Mouse (Mus musculus): Measurements from ENCODE around the gene Zbtb3. TPM values are rescaled to one million over a fixed set of nuclear protein-coding genes. Genes with fewer than 3 reads are reported as not detected.

Zbtb3 gene
- 6.6 and 7.9 TPM in 2 replicates for polyA plus RNA-seq (2016; fragmentation: Nextera tagmentation; extraction: Ambion mirVana)

DNA sequence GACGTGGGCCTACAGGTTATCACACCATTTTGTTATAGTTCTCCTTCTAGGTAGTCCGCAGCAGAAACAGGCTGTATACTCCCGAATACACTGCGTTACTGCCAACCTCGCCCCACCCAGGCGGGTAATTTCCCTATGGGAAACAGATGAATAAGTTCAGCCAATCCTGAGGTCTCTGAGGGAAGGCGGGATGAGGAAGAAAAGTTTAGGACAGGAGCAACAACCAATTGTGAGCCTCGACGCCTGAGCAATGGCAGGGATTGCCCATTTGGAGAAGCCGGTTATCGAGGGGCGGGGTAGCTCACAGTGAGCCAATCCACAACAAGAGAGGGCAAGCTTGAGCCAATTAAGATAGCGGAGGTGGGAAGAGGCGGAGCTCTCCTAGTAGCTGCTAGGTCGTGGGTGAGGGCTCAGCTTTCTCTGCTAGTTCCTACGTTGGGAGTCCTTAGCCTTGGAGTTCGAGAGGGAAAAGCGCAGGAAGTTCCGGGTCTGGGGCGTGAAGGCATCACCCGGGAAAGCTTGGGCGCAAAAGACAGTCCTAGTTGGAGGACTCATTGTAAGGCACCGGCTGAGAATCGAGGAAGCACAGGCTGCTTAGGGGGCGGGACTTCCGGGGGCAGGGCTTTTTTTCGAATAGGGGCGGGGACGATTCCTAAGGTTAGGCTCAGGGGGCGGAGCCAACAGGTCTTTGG, at the start of gene Zbtb3:
Gene Zbtb3 (plus strand): TSS at position 426 of the 692 bp plus-strand sequence.
- peak within 1 kb of the TSS; percentile 61 for H3K4me3 ChIP-seq (replicated peaks)
- ATAC-seq (ENCODE audit: low FRiP score): peak; percentile 98
- under 1% methylated on average over 30 of the region's 30 CpGs for WGBS

DNA sequence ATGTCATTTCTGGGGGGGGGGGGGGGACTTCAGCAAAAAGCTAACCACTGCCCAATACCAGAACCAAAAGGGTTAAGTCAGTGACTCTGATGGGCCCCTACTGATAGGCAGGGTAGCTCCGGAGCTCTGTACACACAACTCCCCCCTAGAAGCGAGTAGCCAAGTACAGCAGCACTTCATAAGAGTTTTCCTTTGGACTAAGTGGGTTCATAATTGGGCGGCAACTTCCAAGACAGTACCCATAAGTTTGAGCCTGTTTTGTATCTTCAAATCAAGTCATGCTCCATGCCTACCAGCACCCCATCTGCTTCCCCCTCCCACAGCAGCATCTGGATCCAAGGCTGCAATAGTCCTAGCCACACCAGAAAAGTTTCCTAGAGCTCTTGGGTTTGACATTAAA, 46.7 kb upstream of the Zbtb3 start:
- ATAC-seq (ENCODE audit: low FRiP score): no peak
- no peak overlapping the region for H3K9ac ChIP-seq
- H3K4me1 ChIP-seq: peaks cover 25% of the 10 kb centered on the region
- peaks cover 35% of the 10 kb centered on the region for H3K36me3 ChIP-seq (replicated peaks)
- H3K4me2 ChIP-seq: peak overlapping the region; percentile 68; the same call in 1 of the 2 replicates
- H3K27ac ChIP-seq: no peak overlapping the region
- no peaks in the 10 kb centered on the region for H3K27me3 ChIP-seq
- WGBS: 85% methylated on average over 3 of the region's 3 CpGs
- H3K9me3 ChIP-seq: no peaks in the 10 kb centered on the region
- no peak overlapping the region for H3K4me3 ChIP-seq (replicated peaks)

More for the DNA sequence above, at the start of gene Zbtb3:
- H3K4me1 ChIP-seq: peaks cover 25% of the 10 kb centered on the region
- H3K9me3 ChIP-seq: no peaks in the 10 kb centered on the region
- H3K9ac ChIP-seq: peak within 1 kb of the TSS; percentile 58
- no peaks in the 10 kb centered on the region for H3K27me3 ChIP-seq
- H3K4me2 ChIP-seq: peak within 1 kb of the TSS; percentile 65
- H3K36me3 ChIP-seq (replicated peaks): peaks cover 33% of the 10 kb centered on the region
- peak within 1 kb of the TSS; percentile 90 for H3K27ac ChIP-seq

DNA sequence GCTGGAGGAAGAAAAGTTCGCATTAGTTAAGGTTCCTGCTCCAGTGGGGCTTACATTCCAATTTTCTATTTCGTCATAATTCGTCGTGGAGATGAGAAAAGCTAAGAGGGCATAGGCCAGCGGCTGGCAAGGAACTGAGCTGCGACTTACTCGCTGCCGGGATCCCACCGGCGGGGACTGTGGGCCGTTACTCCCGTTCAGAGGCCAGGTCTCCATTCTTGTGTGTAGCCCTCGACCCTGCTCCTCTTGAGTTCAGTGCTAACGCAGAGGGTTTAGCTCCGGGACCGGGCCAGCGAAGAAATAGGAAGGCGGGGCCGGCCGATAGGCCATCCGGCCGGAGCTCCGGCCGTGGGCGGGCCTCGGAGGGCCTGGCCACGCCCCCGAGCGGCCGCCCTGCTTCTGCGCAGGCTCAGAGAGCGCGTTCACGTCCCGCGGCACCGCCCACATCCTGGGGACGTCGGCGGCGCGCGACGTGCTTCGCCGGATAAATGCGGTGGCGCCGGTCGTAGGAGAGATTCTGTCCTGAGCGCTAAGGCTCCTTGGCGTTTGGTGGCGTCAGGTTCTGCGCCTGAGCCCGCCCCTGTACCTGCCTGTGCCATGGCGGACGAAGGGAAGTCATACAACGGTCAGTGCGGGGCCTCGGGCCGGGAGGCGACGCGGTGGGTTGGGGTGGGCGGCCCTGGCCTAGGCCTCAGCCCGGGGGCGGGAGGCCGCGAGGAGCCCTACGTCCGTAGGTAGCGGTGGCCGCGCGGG, 45.5 kb upstream of the Zbtb3 start, which contains the start of gene Nxf1:
Gene Nxf1 (plus strand): TSS at position 439 of the 753 bp plus-strand sequence.
- WGBS: under 1% methylated on average over 72 of the region's 75 CpGs
- ATAC-seq (ENCODE audit: low FRiP score): peak; percentile 96
- no peaks in the 10 kb centered on the region for H3K9me3 ChIP-seq
- H3K27me3 ChIP-seq: no peaks in the 10 kb centered on the region
- peak within 1 kb of the TSS; percentile 83 for H3K4me3 ChIP-seq (replicated peaks)
- peak within 1 kb of the TSS; percentile 96 for H3K9ac ChIP-seq
- H3K4me2 ChIP-seq: peak within 1 kb of the TSS; percentile 68
- H3K36me3 ChIP-seq (replicated peaks): peaks cover 25% of the 10 kb centered on the region
- peak within 1 kb of the TSS; percentile 88 for H3K27ac ChIP-seq
- peaks cover 25% of the 10 kb centered on the region for H3K4me1 ChIP-seq

DNA sequence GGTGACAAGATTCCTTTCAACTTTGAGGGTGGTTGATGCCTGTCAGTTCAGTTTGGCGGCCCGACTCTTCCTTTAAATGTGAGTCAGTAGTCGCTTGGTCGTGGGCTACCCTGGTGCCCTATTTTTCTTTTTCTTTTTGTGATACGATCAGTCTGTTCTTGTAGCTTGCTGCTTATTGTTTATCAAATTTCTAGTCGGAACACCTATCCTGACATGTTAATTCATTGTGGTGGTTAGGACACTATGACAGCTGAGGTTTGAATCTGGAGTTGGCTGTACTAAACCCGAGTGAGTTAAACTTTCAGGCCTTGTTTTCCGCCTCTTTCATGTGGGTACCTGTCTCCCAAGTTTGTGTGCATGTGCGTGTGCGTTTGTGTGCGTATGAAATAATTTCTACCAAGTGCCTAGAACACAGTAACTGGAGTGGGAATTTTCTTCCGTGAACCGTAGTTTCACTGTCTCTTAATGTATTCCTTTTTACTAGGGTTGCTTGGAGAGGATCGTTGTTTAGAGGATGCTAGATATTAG, 44.8 kb upstream of the Zbtb3 start:
- peak overlapping the region; percentile 88 for H3K27ac ChIP-seq
- peak overlapping the region; percentile 96 for H3K9ac ChIP-seq
- H3K36me3 ChIP-seq (replicated peaks): peaks cover 22% of the 10 kb centered on the region
- peak overlapping the region; percentile 68 for H3K4me2 ChIP-seq
- H3K4me3 ChIP-seq (replicated peaks): peak overlapping the region; percentile 83
- H3K4me1 ChIP-seq: peaks cover 25% of the 10 kb centered on the region
- WGBS: 8% methylated on average over 14 of the region's 14 CpGs
- no peaks in the 10 kb centered on the region for H3K27me3 ChIP-seq
- no peaks in the 10 kb centered on the region for H3K9me3 ChIP-seq
- ATAC-seq (ENCODE audit: low FRiP score): no peak

DNA sequence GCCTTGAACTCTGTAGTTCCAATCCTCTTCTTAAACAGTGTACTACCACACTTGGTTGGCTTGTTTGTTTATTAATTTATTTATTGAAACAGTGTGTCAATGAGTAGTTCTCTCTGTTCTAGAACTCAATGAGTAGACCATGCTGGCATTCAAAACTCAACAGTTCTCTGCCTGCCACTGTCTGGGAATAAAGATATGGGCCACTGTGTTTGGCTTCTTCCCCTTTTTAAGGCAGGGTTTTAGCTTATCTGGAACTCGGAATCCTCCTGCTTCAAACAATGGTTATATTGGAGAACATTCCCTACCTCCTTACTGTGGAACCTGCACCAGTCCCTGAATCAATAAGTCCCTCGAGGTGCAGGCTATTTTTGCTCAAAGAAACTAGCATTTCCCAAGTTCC, 43.5 kb upstream of the Zbtb3 start:
- H3K9me3 ChIP-seq: no peaks in the 10 kb centered on the region
- ATAC-seq (ENCODE audit: low FRiP score): no peak
- H3K27ac ChIP-seq: no peak overlapping the region
- peaks cover 33% of the 10 kb centered on the region for H3K36me3 ChIP-seq (replicated peaks)
- peaks cover 25% of the 10 kb centered on the region for H3K4me1 ChIP-seq
- H3K27me3 ChIP-seq: no peaks in the 10 kb centered on the region
- H3K4me2 ChIP-seq: no peak overlapping the region
- H3K4me3 ChIP-seq (replicated peaks): no peak overlapping the region
- H3K9ac ChIP-seq: no peak overlapping the region
- 93% methylated on average over 2 of the region's 2 CpGs for WGBS

DNA sequence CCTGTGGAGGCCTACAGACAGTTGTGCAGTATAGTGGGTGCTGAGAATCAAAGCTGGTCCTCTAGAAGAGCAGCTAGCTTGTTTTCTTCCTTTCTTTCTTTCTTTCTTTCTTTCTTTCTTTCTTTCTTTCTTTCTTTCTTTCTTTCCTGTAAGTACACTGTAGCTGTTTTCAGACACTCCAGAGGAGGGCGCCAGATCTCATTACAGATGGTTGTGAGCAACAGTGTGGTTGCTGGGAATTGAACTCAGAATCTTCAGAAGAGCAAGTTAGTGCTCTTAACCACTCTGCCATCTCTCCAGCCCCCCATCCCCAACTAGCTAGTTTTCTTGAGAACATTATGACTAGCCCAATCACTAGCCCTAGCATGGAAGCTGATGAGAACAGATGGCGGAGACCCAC, 41.6 kb upstream of the Zbtb3 start:
- Histone ChIP-seq H3K9ac (no peak overlapping the region), H3K4me3 (replicated peaks) (no peak overlapping the region), H3K36me3 (replicated peaks) (peaks cover 37% of the 10 kb centered on the region), H3K27me3 (no peaks in the 10 kb centered on the region), H3K9me3 (peaks cover 6% of the 10 kb centered on the region; the same call in 1 of the 2 replicates), H3K4me2 (no peak overlapping the region), H3K4me1 (peaks cover 23% of the 10 kb centered on the region), H3K27ac (no peak overlapping the region)
- WGBS: 95% methylated on average over 2 of the region's 2 CpGs
- ATAC-seq (ENCODE audit: low FRiP score): no peak

DNA sequence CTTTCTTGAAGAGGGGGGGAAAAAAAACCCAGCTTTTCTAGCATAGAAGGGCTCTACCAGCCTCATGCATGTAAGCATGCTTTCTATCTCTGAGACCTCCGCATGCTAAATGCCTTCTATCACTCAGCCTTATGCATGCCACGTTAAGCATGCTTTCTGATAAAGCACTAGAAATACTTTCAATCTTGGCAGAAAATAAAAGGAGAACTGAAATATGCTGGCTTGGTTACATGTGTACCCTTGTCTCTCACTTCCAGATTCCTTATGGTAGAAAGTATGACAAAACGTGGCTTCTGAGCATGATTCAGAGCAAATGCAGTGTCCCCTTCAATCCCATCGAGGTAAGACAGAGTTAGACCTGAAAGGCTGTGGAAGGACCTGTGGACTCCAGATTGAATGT, 39.1 kb upstream of the Zbtb3 start:
- Histone ChIP-seq H3K4me1 (peaks cover 8% of the 10 kb centered on the region), H3K27me3 (no peaks in the 10 kb centered on the region), H3K9me3 (peaks cover 7% of the 10 kb centered on the region; the same call in 1 of the 2 replicates), H3K9ac (no peak overlapping the region), H3K4me2 (no peak overlapping the region), H3K4me3 (replicated peaks) (no peak overlapping the region), H3K27ac (no peak overlapping the region), H3K36me3 (replicated peaks) (peaks cover 62% of the 10 kb centered on the region)
- 91% methylated on average over 4 of the region's 4 CpGs for WGBS
- no peak for ATAC-seq (ENCODE audit: low FRiP score)

DNA sequence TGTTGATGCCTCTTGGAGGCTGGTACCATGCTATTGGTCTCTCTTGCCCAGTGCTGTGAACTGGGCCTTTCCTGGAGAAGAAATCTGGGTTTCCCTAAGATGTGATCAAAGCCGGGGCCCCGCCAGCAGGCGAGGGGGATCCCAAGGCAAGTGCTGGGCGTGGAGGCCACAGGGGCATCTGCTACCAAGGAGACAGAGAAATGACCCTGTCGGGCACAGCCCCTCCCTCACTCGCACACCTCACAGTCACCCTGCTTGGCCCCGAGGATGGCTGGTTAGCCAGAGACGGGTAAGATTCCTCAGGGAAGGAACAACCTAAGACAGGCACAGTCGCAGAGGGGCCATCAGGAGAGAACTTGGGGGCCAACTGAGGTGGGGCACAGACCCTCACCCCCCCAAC, 36.8 kb upstream of the Zbtb3 start:
- Histone ChIP-seq H3K9me3 (peaks cover 7% of the 10 kb centered on the region; the same call in 1 of the 2 replicates), H3K4me2 (no peak overlapping the region), H3K36me3 (replicated peaks) (peaks cover 82% of the 10 kb centered on the region), H3K4me1 (0 out of 2 replicates have a peak, but pooled peaks cover 1% of the 10 kb centered on the region), H3K4me3 (replicated peaks) (no peak overlapping the region), H3K27me3 (no peaks in the 10 kb centered on the region), H3K27ac (no peak overlapping the region), H3K9ac (no peak overlapping the region)
- WGBS: over 99% methylated on average over 9 of the region's 9 CpGs
- no peak for ATAC-seq (ENCODE audit: low FRiP score)

DNA sequence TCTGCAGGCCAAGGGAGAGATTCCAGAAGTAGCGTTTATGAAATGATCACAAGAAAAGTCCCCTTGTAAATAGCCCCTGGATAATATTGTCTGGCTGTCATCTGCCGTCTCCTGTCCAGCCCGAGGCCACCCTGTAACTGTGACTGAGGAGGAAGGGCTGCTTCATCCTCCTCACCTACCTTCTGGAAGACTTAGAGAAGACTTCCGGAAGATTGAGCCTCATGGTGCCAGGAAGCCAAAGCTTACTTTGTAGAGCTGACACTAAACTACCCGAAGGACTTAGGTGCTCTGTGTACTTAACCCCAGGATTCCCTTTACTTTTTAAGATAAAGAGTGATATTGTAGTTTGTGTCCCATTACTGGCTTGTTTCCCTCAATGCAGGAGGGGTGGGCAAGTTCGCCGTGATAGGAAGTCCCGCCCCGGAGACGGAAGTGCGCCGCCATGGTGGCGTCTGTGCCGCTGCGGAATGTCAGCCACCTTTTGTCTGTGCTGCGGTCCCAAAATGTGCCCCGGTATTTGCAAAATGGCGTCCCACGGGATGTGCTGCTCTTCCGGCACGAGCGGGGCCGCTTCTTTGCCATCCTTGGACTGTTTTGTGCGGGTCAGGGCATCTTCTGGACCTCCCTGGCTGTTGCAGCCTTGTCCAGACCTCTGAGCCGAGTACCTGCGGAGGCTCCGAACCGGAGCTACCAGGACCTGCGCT, 31.6 kb upstream of the Zbtb3 start, which contains the start of gene Tmem223:
Gene Tmem223 (plus strand): TSS at position 430 of the 704 bp plus-strand sequence.
- Histone ChIP-seq H3K27ac (peak within 1 kb of the TSS; percentile 93), H3K4me2 (peak within 1 kb of the TSS; percentile 70), H3K9ac (peak within 1 kb of the TSS; percentile 93), H3K36me3 (replicated peaks) (peaks cover 65% of the 10 kb centered on the region), H3K27me3 (no peaks in the 10 kb centered on the region), H3K4me3 (replicated peaks) (peak within 1 kb of the TSS; percentile 77), H3K9me3 (peaks cover 2% of the 10 kb centered on the region; the same call in 1 of the 2 replicates), H3K4me1 (peaks cover 33% of the 10 kb centered on the region)
- WGBS: 19% methylated on average over 29 of the region's 29 CpGs
- ATAC-seq (ENCODE audit: low FRiP score): peak; percentile 63

DNA sequence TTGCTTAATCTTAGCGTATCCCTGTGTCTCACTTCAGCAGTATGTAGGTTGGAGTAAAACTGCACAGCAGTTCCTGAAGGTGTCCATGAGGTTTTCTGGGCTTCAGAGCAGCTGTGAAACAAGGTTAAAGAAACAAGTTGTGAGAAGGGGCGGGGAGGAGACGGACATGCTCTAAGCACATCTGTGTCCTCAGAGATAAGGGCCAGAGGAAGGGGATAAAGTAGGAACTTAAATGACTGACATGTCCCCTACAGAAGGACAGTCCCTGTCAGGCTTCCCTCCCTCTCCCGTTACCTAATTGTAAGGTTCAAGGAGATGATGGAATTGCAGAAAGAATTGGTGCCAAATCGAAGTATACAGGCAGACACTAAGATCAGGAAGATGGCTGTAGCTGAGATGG, 29.4 kb upstream of the Zbtb3 start:
- peaks cover 44% of the 10 kb centered on the region for H3K36me3 ChIP-seq (replicated peaks)
- ATAC-seq (ENCODE audit: low FRiP score): no peak

DNA sequence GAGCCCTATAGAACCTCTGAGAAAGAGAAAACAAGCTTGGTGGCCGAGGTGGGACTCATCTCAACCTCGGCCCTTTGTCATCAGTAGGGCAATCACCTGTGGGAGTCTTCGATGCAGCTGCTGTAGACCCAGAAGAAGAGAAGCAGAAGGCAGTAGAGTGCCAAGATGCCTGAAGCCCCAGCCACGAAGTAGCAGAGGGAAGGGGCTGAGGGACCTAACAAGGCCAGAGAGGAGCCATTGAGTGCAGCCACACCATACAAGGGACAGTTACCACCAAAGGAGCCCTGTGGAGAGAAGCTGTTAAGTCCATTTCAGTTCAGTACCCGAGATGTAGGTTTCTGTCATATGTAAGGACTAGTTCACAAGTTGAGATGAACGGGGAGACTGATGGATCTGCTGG, 28.9 kb upstream of the Zbtb3 start:
- Histone ChIP-seq H3K4me3 (replicated peaks) (peak overlapping the region; percentile 77), H3K9me3 (no peaks in the 10 kb centered on the region), H3K4me1 (peaks cover 34% of the 10 kb centered on the region), H3K27ac (0 out of 2 replicates have a peak overlapping the region, but pooled peaks have one; percentile 19), H3K36me3 (replicated peaks) (peaks cover 44% of the 10 kb centered on the region), H3K4me2 (peak overlapping the region; percentile 98), H3K9ac (peak overlapping the region; percentile 92; the same call in 1 of the 2 replicates), H3K27me3 (no peaks in the 10 kb centered on the region)
- 66% methylated on average over 6 of the region's 6 CpGs for WGBS
- no peak for ATAC-seq (ENCODE audit: low FRiP score)

More for the DNA sequence above, 29.4 kb upstream of the Zbtb3 start:
- H3K9me3 ChIP-seq: no peaks in the 10 kb centered on the region
- 0 out of 2 replicates have a peak overlapping the region, but pooled peaks have one; percentile 77 for H3K4me3 ChIP-seq (replicated peaks)
- H3K27ac ChIP-seq: peak overlapping the region; percentile 19; the same call in 1 of the 2 replicates
- peak overlapping the region; percentile 98 for H3K4me2 ChIP-seq
- H3K27me3 ChIP-seq: no peaks in the 10 kb centered on the region
- no peak overlapping the region for H3K9ac ChIP-seq
- H3K4me1 ChIP-seq: peaks cover 34% of the 10 kb centered on the region
- WGBS: 89% methylated on average over 5 of the region's 5 CpGs

Data from forebrain, embryonic 12.5 days (tissue).